Mouse (Mus musculus): Measurements from ENCODE around the gene Gm49337. TPM values are rescaled to one million over a fixed set of nuclear protein-coding genes. Genes with fewer than 3 reads are reported as not detected.

Gm49337 gene
- polyA plus RNA-seq (2017; shearing (Covaris generic)) = not detected

GRCm38 (mm10) chr4:116173072-116173471 is at the start of gene Gm49337, which contains the start of gene 1700042G07Rik:
Gene Gm49337 (plus strand): TSS chr4:116173384.
Gene 1700042G07Rik (plus strand): TSS chr4:116173372.

GRCm38 (mm10) chr4:116123602-116124519 is 49.3 kb upstream of the Gm49337 start, which contains the start of the genes Rad54l and Pomgnt1:
Gene Rad54l (minus strand): TSS chr4:116123690.
Gene Pomgnt1 (plus strand): TSS chr4:116123840.

GRCm38 (mm10) chr4:116151238-116151637 is 21.9 kb upstream of the Gm49337 start, which contains the start of gene Lurap1:
Gene Lurap1 (minus strand): TSS chr4:116151338.

GRCm38 (mm10) chr4:116167404-116167803 is 5.8 kb upstream of the Gm49337 start, which contains the start of gene Tspan1:
Gene Tspan1 (minus strand): TSS chr4:116167601.

GRCm38 (mm10) chr4:116221140-116221851 is 48.1 kb downstream of the Gm49337 start, which contains the start of gene Pik3r3:
Gene Pik3r3 (plus strand): TSS chr4:116221618.

Other genes with a start within 250 kb of the Gm49337 start
- gene Dmbx1, start 233.5 kb upstream of the Gm49337 start, polyA plus RNA-seq (2017; shearing (Covaris generic)) = under 1 TPM; 0.02 to 0.05 TPM
- 100 to 1,000 TPM; 122 to 138 TPM for gene Faah, start 155.5 kb upstream of the Gm49337 start, polyA plus RNA-seq (2017; shearing (Covaris generic))
- 10 to 100 TPM; 23.7 to 24.6 TPM for gene Nsun4, start 119.5 kb upstream of the Gm49337 start, polyA plus RNA-seq (2017; shearing (Covaris generic))
- gene Uqcrh, start 98.3 kb upstream of the Gm49337 start, polyA plus RNA-seq (2017; shearing (Covaris generic)) = 100 to 1,000 TPM; 487 to 596 TPM
- gene Lrrc41, start 98.1 kb upstream of the Gm49337 start, polyA plus RNA-seq (2017; shearing (Covaris generic)) = 10 to 100 TPM; 43.3 to 46.4 TPM
- 1 to 10 TPM; 6.1 to 8.3 TPM for gene Rad54l, start 49.7 kb upstream of the Gm49337 start, polyA plus RNA-seq (2017; shearing (Covaris generic))
- 10 to 100 TPM; 32.4 to 41.0 TPM for gene Pomgnt1, start 49.5 kb upstream of the Gm49337 start, polyA plus RNA-seq (2017; shearing (Covaris generic))
- gene Lurap1, start 22.0 kb upstream of the Gm49337 start, polyA plus RNA-seq (2017; shearing (Covaris generic)) = under 1 TPM; 0.18 to 0.75 TPM
- gene Tspan1, start 5.8 kb upstream of the Gm49337 start, polyA plus RNA-seq (2017; shearing (Covaris generic)) = not detected
- gene 1700042G07Rik, start within 50 bp of the Gm49337 start, polyA plus RNA-seq (2017; shearing (Covaris generic)) = not detected
- 1 to 10 TPM; 2.2 to 2.3 TPM for gene Pik3r3, start 48.2 kb downstream of the Gm49337 start, polyA plus RNA-seq (2017; shearing (Covaris generic))

All from activated CD4-positive, CD25-positive, alpha-beta regulatory T cell (primary cell).